Mouse (Mus musculus): ENCODE data around the gene Gal. TPM values are rescaled to one million over a fixed set of nuclear protein-coding genes. Genes with fewer than 3 reads are reported as not detected.

Gene Gal
- 0.14 TPM in 1 of 2 replicates, not detected in the other for polyA plus RNA-seq (2015; fragmentation: Nextera tagmentation; extraction: Ambion mirVana)

- peaks cover 5% of the 10 kb centered on the region; the same call in 1 of the 2 replicates for H3K4me1 ChIP-seq (ENCODE audit: insufficient read depth)
- peak within 1 kb of the TSS; percentile 49 for H3K4me2 ChIP-seq (ENCODE audit: low read depth, low read length)
- DNase-seq (peak; percentile 26), ATAC-seq (no peak; the same call in 1 of the 2 replicates)
- peaks cover 36% of the 10 kb centered on the region for H3K27me3 ChIP-seq (ENCODE audit: insufficient read depth, low read length)
- H3K9ac ChIP-seq (replicated peaks), result 0 out of 2 replicates have a peak within 1 kb of the TSS, but pooled peaks have one; percentile 16
- H3K36me3 ChIP-seq (replicated peaks; ENCODE audit: insufficient read depth, low read length), result no peaks in the 10 kb centered on the region
- no peaks in the 10 kb centered on the region for H3K9me3 ChIP-seq (ENCODE audit: low read length)
- TF ChIP-seq EP300 (IDR thresholded peaks at IDR 0.05; ENCODE audit: low read depth) (no peak), CTCF (IDR thresholded peaks at IDR 0.05; ENCODE audit: low read depth) (no peak)
- WGBS (ENCODE audit: insufficient replicate concordance), result 3% methylated on average over 37 of the region's 37 CpGs
- peak within 1 kb of the TSS; percentile 31 for H3K4me3 ChIP-seq (ENCODE audit: low read depth, low read length)
- no peak within 1 kb of the TSS for H3K27ac ChIP-seq (ENCODE audit: low read depth)
Measured at GRCm38 (mm10) chr19:3414268-3414733, at the start of gene Gal. TSS of gene Gal (minus strand) at chr19:3414544.

- WGBS (ENCODE audit: insufficient replicate concordance), result 92% methylated on average over 3 of the region's 3 CpGs
- no peak overlapping the region for H3K4me2 ChIP-seq (ENCODE audit: low read depth, low read length)
- no peaks in the 10 kb centered on the region for H3K4me1 ChIP-seq (ENCODE audit: insufficient read depth)
- H3K9ac ChIP-seq (replicated peaks), result no peak overlapping the region
- DNase-seq (no peak), ATAC-seq (no peak)
- H3K27me3 ChIP-seq (ENCODE audit: insufficient read depth, low read length), result no peaks in the 10 kb centered on the region
- TF ChIP-seq CTCF (IDR thresholded peaks at IDR 0.05; ENCODE audit: low read depth) (no peak), EP300 (IDR thresholded peaks at IDR 0.05; ENCODE audit: low read depth) (no peak)
- no peaks in the 10 kb centered on the region for H3K9me3 ChIP-seq (ENCODE audit: low read length)
- peaks cover 96% of the 10 kb centered on the region for H3K36me3 ChIP-seq (replicated peaks; ENCODE audit: insufficient read depth, low read length)
- H3K4me3 ChIP-seq (ENCODE audit: low read depth, low read length), result no peak overlapping the region
- no peak overlapping the region for H3K27ac ChIP-seq (ENCODE audit: low read depth)
Measured at GRCm38 (mm10) chr19:3459986-3460385, 45.6 kb upstream of the Gal start.

- Histone ChIP-seq H3K36me3 (replicated peaks; ENCODE audit: insufficient read depth, low read length) (peaks cover 88% of the 10 kb centered on the region), H3K4me2 (ENCODE audit: low read depth, low read length) (no peak overlapping the region), H3K4me1 (ENCODE audit: insufficient read depth) (no peaks in the 10 kb centered on the region), H3K27ac (ENCODE audit: low read depth) (no peak overlapping the region), H3K9me3 (ENCODE audit: low read length) (no peaks in the 10 kb centered on the region), H3K27me3 (ENCODE audit: insufficient read depth, low read length) (no peaks in the 10 kb centered on the region), H3K4me3 (ENCODE audit: low read depth, low read length) (no peak overlapping the region), H3K9ac (replicated peaks) (no peak overlapping the region)
- ATAC-seq (no peak), DNase-seq (no peak)
- 86% methylated on average over 6 of the region's 6 CpGs for WGBS (ENCODE audit: insufficient replicate concordance)
- no peak for TF ChIP-seq EP300 (IDR thresholded peaks at IDR 0.05; ENCODE audit: low read depth)
- TF ChIP-seq CTCF (IDR thresholded peaks at IDR 0.05; ENCODE audit: low read depth), result no peak
Measured at GRCm38 (mm10) chr19:3458331-3459099, 44.2 kb upstream of the Gal start.

DNA sequence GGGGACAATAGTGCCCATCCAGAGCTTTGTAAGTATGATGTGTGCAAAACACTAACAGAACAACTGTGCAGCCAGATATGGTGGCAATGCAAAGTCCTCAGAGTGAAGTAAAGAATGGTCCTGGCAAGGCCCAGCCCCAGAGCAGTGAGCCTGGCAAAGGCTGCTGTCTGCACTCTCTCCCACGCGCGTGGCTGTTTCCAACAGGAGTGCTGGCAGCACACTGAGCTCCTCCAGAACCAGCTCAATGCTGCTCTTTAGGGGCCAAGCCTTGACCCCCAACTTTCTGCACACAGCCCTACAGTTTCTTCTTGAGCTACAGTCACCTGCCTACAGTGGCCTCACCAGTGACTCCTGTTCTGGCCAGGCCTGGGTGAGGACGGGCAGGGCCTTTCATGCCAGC is 43.4 kb upstream of the Gal start:
- Histone ChIP-seq H3K9me3 (ENCODE audit: low read length) (no peaks in the 10 kb centered on the region), H3K27me3 (ENCODE audit: insufficient read depth, low read length) (no peaks in the 10 kb centered on the region), H3K4me1 (ENCODE audit: insufficient read depth) (no peaks in the 10 kb centered on the region), H3K9ac (replicated peaks) (no peak overlapping the region), H3K4me2 (ENCODE audit: low read depth, low read length) (no peak overlapping the region), H3K36me3 (replicated peaks; ENCODE audit: insufficient read depth, low read length) (peaks cover 84% of the 10 kb centered on the region), H3K4me3 (ENCODE audit: low read depth, low read length) (no peak overlapping the region), H3K27ac (ENCODE audit: low read depth) (no peak overlapping the region)
- no peak for DNase-seq
- WGBS (ENCODE audit: insufficient replicate concordance), result 90% methylated on average over 4 of the region's 4 CpGs
- ATAC-seq, result no peak
- TF ChIP-seq EP300 (IDR thresholded peaks at IDR 0.05; ENCODE audit: low read depth) (no peak), CTCF (IDR thresholded peaks at IDR 0.05; ENCODE audit: low read depth) (no peak)

DNA sequence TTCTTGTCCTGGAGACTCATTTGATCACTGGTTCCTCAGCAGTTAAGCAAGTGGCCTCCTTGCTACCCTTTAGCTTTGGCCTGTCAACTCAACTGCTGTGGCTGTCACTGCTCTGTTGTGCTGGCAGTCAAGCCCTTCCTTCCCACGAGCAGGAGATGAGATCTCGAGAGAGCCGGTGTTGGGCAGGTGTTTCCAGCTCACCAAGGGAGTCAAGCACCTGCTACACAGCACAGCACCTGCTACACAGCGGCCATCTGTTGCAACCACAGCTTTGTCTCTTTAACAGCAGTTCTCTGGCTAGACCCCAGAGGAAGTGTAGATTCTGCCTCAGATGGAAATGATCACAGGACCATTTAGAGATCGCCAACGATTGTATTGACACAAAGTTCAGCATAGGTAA is 37.3 kb upstream of the Gal start:
- Histone ChIP-seq H3K27me3 (ENCODE audit: insufficient read depth, low read length) (no peaks in the 10 kb centered on the region), H3K4me2 (ENCODE audit: low read depth, low read length) (no peak overlapping the region), H3K9me3 (ENCODE audit: low read length) (no peaks in the 10 kb centered on the region), H3K4me1 (ENCODE audit: insufficient read depth) (no peaks in the 10 kb centered on the region), H3K9ac (replicated peaks) (no peak overlapping the region), H3K36me3 (replicated peaks; ENCODE audit: insufficient read depth, low read length) (peaks cover 24% of the 10 kb centered on the region), H3K27ac (ENCODE audit: low read depth) (no peak overlapping the region), H3K4me3 (ENCODE audit: low read depth, low read length) (no peak overlapping the region)
- DNase-seq (peak; percentile 41), ATAC-seq (peak; percentile 57)
- WGBS (ENCODE audit: insufficient replicate concordance), result 46% methylated on average over 6 of the region's 6 CpGs
- no peak for TF ChIP-seq EP300 (IDR thresholded peaks at IDR 0.05; ENCODE audit: low read depth)
- TF ChIP-seq CTCF (IDR thresholded peaks at IDR 0.05; ENCODE audit: low read depth), result no peak

GRCm38 (mm10) chr19:3451170-3451569 is 36.8 kb upstream of the Gal start:
- H3K9me3 ChIP-seq (ENCODE audit: low read length), result no peaks in the 10 kb centered on the region
- DNase-seq, result peak; percentile 59
- no peak overlapping the region for H3K9ac ChIP-seq (replicated peaks)
- no peak overlapping the region for H3K4me2 ChIP-seq (ENCODE audit: low read depth, low read length)
- TF ChIP-seq EP300 (IDR thresholded peaks at IDR 0.05; ENCODE audit: low read depth) (no peak), CTCF (IDR thresholded peaks at IDR 0.05; ENCODE audit: low read depth) (peak; percentile 88)
- peak; percentile 76 for ATAC-seq
- H3K27ac ChIP-seq (ENCODE audit: low read depth), result no peak overlapping the region
- H3K27me3 ChIP-seq (ENCODE audit: insufficient read depth, low read length), result no peaks in the 10 kb centered on the region
- H3K4me3 ChIP-seq (ENCODE audit: low read depth, low read length), result no peak overlapping the region
- peaks cover 21% of the 10 kb centered on the region for H3K36me3 ChIP-seq (replicated peaks; ENCODE audit: insufficient read depth, low read length)
- 19% methylated on average over 6 of the region's 6 CpGs for WGBS (ENCODE audit: insufficient replicate concordance)
- no peaks in the 10 kb centered on the region for H3K4me1 ChIP-seq (ENCODE audit: insufficient read depth)

Data from liver, postnatal 0 days (tissue).